Mouse (Mus musculus) liver, embryonic 14.5 days (tissue): Measurements from ENCODE around the gene Cpsf6. TPM values are rescaled to one million over a fixed set of nuclear protein-coding genes. Genes with fewer than 3 reads are reported as not detected.

Experiments
- ATAC-seq: fragments of 200-750 bp; cut with Nextera tagmentation; 2 replicates; pipeline ENCODE4 v1.8.0; 2017; ENCODE audit warnings: moderate number of reproducible peaks, mild to moderate bottlenecking, moderate library complexity; ENCODE audit not compliant: insufficient read depth
- DNase-seq, 3 experiments: peaks; one replicate each; pipeline ENCODE4 v3.0.0-alpha.2; 2012 to 2013; ENCODE audit warnings: low read depth in 3 of 3, low spot score in 3 of 3
- H3K27ac ChIP-seq: fragments of 300-500 bp; sonication (generic); 2 replicates; pipeline ENCODE4 v1.5.1; 2014; ENCODE audit warnings: moderate library complexity, mild to moderate bottlenecking, control low read depth, inconsistent platforms
- H3K27me3 ChIP-seq: fragments of 300-500 bp; sonication (generic); 2 replicates; pipeline ENCODE4 v1.6.1; 2014; ENCODE audit warnings: mild to moderate bottlenecking, low read length, moderate library complexity; ENCODE audit not compliant: control insufficient read depth, insufficient read depth
- H3K36me3 ChIP-seq: fragments of 300-500 bp; sonication (generic); replicated peaks from 2 replicates; pipeline ENCODE4 v1.6.1; 2014; ENCODE audit warnings: low read depth; ENCODE audit not compliant: control insufficient read depth, insufficient read depth
- H3K4me1 ChIP-seq, 2 experiments: fragments of 200-500 bp in 1 of 2; fragments of 300-500 bp in 1 of 2; sonication (generic) in 1 of 2; replicated peaks; 2 replicates each; pipeline ENCODE4 v1.6.1; 2012 to 2014; ENCODE audit warnings: antibody characterized with exemption in 1 of 2, inconsistent platforms in 1 of 2, low read length in 1 of 2; ENCODE audit not compliant: control insufficient read depth in 2 of 2, insufficient read depth in 2 of 2
- H3K4me2 ChIP-seq: fragments of 300-500 bp; sonication (generic); 2 replicates; pipeline ENCODE4 v1.6.1; 2014; ENCODE audit warnings: low read depth, mild to moderate bottlenecking, control low read depth, moderate library complexity
- H3K4me3 ChIP-seq, 2 experiments: fragments of 200-500 bp in 1 of 2; fragments of 300-500 bp in 1 of 2; sonication (generic) in 1 of 2; 2 replicates each; pipeline ENCODE4 v1.5.1; 2012 to 2014; ENCODE audit warnings: low read depth in 2 of 2, low read length in 2 of 2, mild to moderate bottlenecking in 2 of 2, control low read depth in 1 of 2, inconsistent platforms in 1 of 2, moderate library complexity in 1 of 2; ENCODE audit not compliant: insufficient read depth in 1 of 2
- H3K9ac ChIP-seq: fragments of 300-500 bp; sonication (generic); replicated peaks from 2 replicates; pipeline ENCODE4 v1.6.1; 2014; ENCODE audit warnings: mild to moderate bottlenecking, control low read depth, moderate library complexity
- H3K9me3 ChIP-seq: fragments of 300-500 bp; sonication (generic); 2 replicates; pipeline ENCODE4 v1.6.1; 2016; ENCODE audit warnings: low read length, mixed read lengths; ENCODE audit not compliant: control insufficient read depth
- CTCF ChIP-seq: IDR thresholded peaks from 2 replicates; pipeline ENCODE4 v1.5.1; 2016; ENCODE audit warnings: antibody characterized with exemption, low read depth, control low read depth
- EP300 ChIP-seq: IDR thresholded peaks from 2 replicates; pipeline ENCODE4 v1.6.1; 2016; ENCODE audit warnings: antibody characterized with exemption, low read depth
- WGBS: fragments of 180-500 bp; shearing (Covaris S2); extraction: QIAGEN DNeasy Blood & Tissue Kit; methylation state at CpG from one replicate; pipeline ENCODE4 v1.1.7; 2014; ENCODE audit not compliant: insufficient replicate concordance; 5-methylcytosine and 5-hydroxymethylcytosine counted together
- polyA plus RNA-seq, 2 experiments: library from polyadenylated mRNA; depleted of rRNA in 1 of 2; stranded (reverse) in 1 of 2; unstranded in 1 of 2; fragments of >200 nt; fragmentation: Nextera tagmentation in 1 of 2; extraction: Ambion mirVana in 1 of 2; gene quantifications; 2 replicates each; pipeline versions ENCODE4 v1.2.1 to v1.2.3; 2012 to 2014

Gene Cpsf6
- polyA plus RNA-seq, 2 experiments, result 27.5 to 51.7 TPM

DNA sequence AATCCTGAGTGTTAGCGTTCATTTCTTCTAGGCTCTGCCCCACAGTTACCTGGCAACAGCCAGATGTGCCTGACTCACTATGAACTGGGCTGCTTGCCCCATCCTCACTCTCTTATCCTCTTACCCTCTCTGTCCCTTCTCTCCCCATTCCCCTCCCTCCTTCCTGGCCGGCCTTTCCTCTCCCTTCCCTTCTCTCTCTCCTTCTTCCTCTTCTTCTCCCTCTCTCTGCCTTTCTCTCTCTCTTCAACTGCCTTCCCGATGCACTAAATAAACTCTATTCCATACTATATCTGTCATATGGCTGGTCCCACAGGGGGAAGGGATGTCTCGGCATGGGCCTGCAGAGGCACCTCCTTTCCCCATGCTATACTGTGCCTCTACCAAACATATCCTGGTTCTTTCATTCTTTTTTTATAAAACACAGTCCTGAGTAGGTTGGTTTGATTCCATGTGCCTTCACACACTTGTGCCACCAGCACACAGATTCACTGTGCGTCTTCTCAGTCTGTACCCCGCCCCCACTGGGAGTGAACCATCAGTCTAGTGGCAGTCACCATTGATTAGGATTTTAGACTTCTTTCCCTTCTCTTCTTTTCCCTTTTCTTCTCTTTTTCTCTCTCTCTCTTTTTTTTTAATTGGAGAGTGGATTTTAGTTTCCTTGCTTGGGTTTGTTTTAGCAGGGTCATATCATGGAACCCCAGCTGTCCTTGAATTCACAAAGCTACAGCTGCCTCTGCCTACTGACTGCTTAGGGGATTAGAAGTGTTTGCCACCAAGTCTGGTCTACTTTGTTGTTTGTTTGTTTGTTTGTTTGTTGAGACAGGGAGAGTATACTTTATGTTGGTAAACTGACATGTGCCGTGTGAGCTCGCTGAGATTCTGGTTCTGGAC lies 27.3 kb upstream of the Cpsf6 start:
- Histone ChIP-seq H3K9ac (no peak overlapping the region), H3K36me3 (no peaks in the 10 kb centered on the region), H3K4me3 (no peak overlapping the region), H3K4me2 (no peak overlapping the region), H3K4me1 (peaks cover 0 to 12% of the 10 kb centered on the region in 2 experiments; a peak in 2 of 4 replicates), H3K27me3 (no peaks in the 10 kb centered on the region), H3K9me3 (no peaks in the 10 kb centered on the region), H3K27ac (no peak overlapping the region)
- WGBS, result 76% methylated on average over 8 of the region's 8 CpGs
- TF ChIP-seq CTCF (no peak), EP300 (no peak)
- ATAC-seq (no peak), DNase-seq (no peak)

DNA sequence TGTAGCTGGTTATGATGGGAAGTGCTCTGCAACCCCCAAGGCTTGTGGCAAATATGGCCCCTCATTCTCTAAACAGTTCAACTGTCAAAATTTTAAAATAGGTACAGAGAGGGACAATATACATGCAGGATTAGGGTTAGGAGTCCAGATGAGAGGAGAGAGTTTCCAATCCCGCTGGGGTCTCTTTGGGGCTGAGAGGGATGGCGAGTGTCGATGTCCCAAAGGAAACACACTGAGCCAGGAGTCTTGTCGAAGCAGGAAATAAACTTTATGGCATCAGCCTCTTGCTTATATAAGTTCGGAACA lies 26.4 kb upstream of the Cpsf6 start:
- no peaks in the 10 kb centered on the region for H3K36me3 ChIP-seq
- DNase-seq (no peak), ATAC-seq (no peak)
- no peaks in the 10 kb centered on the region for H3K27me3 ChIP-seq
- H3K27ac ChIP-seq, result no peak overlapping the region
- no peak overlapping the region for H3K4me3 ChIP-seq
- 71% methylated on average over 5 of the region's 5 CpGs for WGBS
- TF ChIP-seq CTCF (no peak), EP300 (no peak)
- H3K4me1 ChIP-seq, result peaks cover 0 to 6% of the 10 kb centered on the region in 2 experiments; a peak in 1 of 4 replicates
- H3K9ac ChIP-seq, result no peak overlapping the region
- no peaks in the 10 kb centered on the region for H3K9me3 ChIP-seq
- H3K4me2 ChIP-seq, result no peak overlapping the region

DNA sequence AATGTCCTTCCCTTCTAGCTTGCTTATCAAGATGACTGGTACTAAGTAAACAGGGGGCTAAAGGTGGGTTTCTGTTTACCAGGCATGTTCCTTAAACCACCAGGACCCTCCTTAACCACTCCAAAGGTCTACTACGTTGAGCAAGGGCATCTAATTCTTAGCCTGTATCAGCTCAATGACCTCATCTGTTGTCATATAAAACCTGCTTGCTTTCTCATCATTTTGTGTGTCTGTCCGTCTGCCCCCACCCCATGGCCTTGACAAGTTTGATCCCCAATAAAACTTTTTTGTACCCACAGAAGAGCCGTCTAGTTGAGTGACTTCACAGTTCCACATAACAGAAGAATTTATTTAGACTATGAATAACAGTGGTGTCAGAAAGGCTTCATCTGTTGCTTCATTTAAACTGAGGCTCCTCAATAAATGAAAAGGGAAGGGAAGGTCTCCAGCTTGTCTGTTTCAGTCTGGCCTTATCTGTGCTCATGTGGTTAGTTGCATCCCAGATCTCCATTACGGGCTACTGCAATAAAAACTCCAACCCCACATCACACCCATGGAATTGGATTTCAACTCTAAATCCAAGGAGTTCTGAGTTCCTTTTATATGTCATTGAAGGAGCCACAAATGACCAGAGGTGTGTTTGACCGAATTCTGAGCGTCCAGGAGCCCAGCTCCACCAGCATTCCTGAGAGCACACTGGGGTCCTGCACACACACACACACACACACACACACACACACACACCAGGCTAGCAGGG lies 25.9 kb upstream of the Cpsf6 start:
- Histone ChIP-seq H3K4me1 (peaks cover 0 to 6% of the 10 kb centered on the region in 2 experiments; a peak in 1 of 4 replicates), H3K4me2 (no peak overlapping the region), H3K36me3 (no peaks in the 10 kb centered on the region), H3K9me3 (no peaks in the 10 kb centered on the region), H3K27ac (no peak overlapping the region), H3K27me3 (no peaks in the 10 kb centered on the region), H3K9ac (no peak overlapping the region), H3K4me3 (no peak overlapping the region)
- WGBS, result 52% methylated on average over 6 of the region's 6 CpGs
- no peak for ATAC-seq
- TF ChIP-seq CTCF (no peak), EP300 (no peak)
- no peak for DNase-seq

DNA sequence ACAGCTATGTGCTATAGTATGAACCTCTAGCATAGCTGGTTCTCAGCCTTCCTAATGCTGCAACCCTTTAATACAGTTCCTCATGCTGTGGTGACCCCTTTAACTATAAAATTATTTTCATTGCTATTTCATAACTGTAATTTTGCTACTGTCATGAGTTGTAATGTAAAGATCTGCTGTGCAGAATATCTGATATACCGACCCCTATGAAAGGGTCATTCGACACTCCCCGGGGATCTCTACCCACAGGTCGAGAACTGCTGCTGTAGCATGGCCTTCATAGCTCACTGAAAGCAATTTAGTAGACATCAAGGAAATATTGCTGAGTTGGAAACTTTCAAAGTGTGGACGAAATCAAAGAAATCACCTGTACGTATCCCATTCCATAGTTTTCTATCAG lies 24.6 kb upstream of the Cpsf6 start:
- 76% methylated on average over 6 of the region's 6 CpGs for WGBS
- H3K4me1 ChIP-seq, result peaks cover 0 to 3% of the 10 kb centered on the region in 2 experiments; a peak in 1 of 4 replicates
- no peak for ATAC-seq
- no peak overlapping the region for H3K9ac ChIP-seq
- no peak overlapping the region for H3K4me3 ChIP-seq
- DNase-seq, result no peak
- TF ChIP-seq CTCF (no peak), EP300 (no peak)
- H3K27ac ChIP-seq, result no peak overlapping the region
- H3K4me2 ChIP-seq, result no peak overlapping the region
- H3K27me3 ChIP-seq, result no peaks in the 10 kb centered on the region
- no peaks in the 10 kb centered on the region for H3K36me3 ChIP-seq
- no peaks in the 10 kb centered on the region for H3K9me3 ChIP-seq

DNA sequence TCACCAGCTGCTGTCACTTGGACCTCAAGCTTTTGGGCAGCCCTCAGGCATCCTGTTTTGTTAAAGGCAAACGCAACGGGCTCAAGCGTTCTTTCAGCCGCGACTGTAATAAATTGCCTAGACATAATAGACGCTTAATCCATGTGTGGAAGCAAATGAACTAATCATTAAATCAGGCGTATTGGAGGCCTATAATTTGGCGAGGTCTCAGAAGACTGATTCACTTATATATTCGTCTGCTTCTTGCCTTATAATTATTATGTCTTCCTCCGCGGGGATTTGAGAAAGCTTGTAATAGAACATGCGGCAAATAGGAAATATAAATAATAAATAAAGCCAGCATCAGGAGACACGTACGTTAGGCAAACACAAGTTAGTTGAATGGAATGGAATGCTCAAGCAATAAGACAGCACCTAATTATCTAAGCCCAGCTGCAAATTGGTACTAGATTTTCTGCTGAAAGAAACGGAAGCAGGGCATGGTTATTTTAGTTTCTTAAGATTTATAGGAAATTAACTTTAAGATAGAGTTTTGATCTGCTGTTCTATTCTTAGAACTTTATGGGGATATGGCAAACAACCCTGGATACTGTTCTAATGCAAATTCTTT lies 23.6 kb upstream of the Cpsf6 start:
- no peak overlapping the region for H3K9ac ChIP-seq
- H3K4me3 ChIP-seq, result no peak overlapping the region
- no peaks in the 10 kb centered on the region for H3K27me3 ChIP-seq
- no peak for DNase-seq
- no peak overlapping the region for H3K4me2 ChIP-seq
- no peak for ATAC-seq
- 0 out of 4 replicates have a peak, but pooled peaks cover 0 to 2% of the 10 kb centered on the region in 2 experiments for H3K4me1 ChIP-seq
- no peak for TF ChIP-seq CTCF
- TF ChIP-seq EP300, result no peak
- 76% methylated on average over 15 of the region's 15 CpGs for WGBS
- no peaks in the 10 kb centered on the region for H3K9me3 ChIP-seq
- no peaks in the 10 kb centered on the region for H3K36me3 ChIP-seq
- H3K27ac ChIP-seq, result no peak overlapping the region
